In the genomic region with DNA sequence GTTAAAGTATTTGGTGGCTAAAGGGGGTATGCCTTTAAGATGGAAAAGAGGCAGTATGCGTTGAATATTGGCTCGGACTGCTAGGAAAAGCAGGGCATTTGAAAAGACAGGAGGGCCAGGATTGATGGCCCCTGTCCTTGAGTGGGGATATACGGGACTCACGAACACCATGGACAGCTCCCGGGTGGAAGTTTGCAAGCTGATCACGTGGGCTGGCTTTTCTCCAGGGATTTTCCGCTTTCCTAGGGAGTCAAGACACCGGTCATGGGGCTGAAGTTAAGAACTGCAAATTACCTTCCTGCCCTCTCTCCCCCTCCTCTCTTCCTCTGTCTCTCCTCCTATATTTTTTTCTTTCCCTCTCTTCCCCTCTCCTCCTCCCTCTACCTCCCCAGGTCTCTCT, we compare ENCODE assay signal across 9 mouse cellular contexts. TPM values are rescaled to one million over a fixed set of nuclear protein-coding genes. Genes with fewer than 3 reads are reported as not detected.
A peak's percentile ranks its signal among the peaks of the same experiment; 100 is the strongest.
DNase-seq lines count a peak whose midpoint lies in the region; ATAC-seq lines count a peak whose summit lies in the region.
"Had no signal": no experiment of that assay in that cellular context is flagged by ENCODE, and none has a peak within 500 bp of the region (broad histone marks: within the 10 kb centered on the region; RNA-seq: fewer than 3 reads in every experiment).

No protein-coding gene starts in this region.

- no peak overlapping the region for H3K9ac ChIP-seq in intestine, embryonic 14.5 days (ENCODE audit: low read length)
- H3K9ac ChIP-seq in intestine, embryonic 15.5 days, result no peak overlapping the region
- H3K9ac ChIP-seq: hindbrain, embryonic 15.5 days had no signal

- DNase-seq in intestine, embryonic 14.5 days (ENCODE audit: low spot score), result peak; percentile 85
- DNase-seq in R1 (ENCODE audit: low read depth, low spot score), result peak; percentile 78
- peak; percentile 40 for DNase-seq in embryo, embryonic 9.5 days (ENCODE audit: extremely low spot score)
- DNase-seq in kidney, postnatal 14 days, result peak; percentile 91
- DNase-seq in retina, embryonic 14.5 days (ENCODE audit: low spot score), result peak; percentile 48

- H3K4me3 ChIP-seq in intestine, embryonic 14.5 days (ENCODE audit: low read depth, low read length), result no peak overlapping the region
- no peak overlapping the region for H3K4me3 ChIP-seq in intestine, embryonic 15.5 days (replicated peaks)
- H3K4me3 ChIP-seq: hindbrain, embryonic 15.5 days had no signal

- H3K4me2 ChIP-seq in intestine, embryonic 14.5 days (ENCODE audit: low read length), result no peak overlapping the region
- H3K4me2 ChIP-seq in intestine, embryonic 15.5 days (replicated peaks), result no peak overlapping the region
- H3K4me2 ChIP-seq: hindbrain, embryonic 15.5 days had no signal

- ATAC-seq in intestine, embryonic 14.5 days (replicated peaks; ENCODE audit: low FRiP score, low TSS enrichment, low read depth), result 0 out of 2 replicates have a peak, but pooled peaks have one; percentile 43
- ATAC-seq in intestine, embryonic 15.5 days, result no peak
- ATAC-seq in activated CD4-positive, CD25-positive, alpha-beta regulatory T cell, adult 4 months, result no peak
- ATAC-seq in inflammation-experienced regulatory T-cells, adult 6 months, result no peak

- no peaks in the 10 kb centered on the region for H3K9me3 ChIP-seq in intestine, embryonic 14.5 days (ENCODE audit: control insufficient read depth, low read length)
- no peaks in the 10 kb centered on the region for H3K9me3 ChIP-seq in intestine, embryonic 15.5 days
- H3K9me3 ChIP-seq: hindbrain, embryonic 15.5 days had no signal

- 7% methylated on average over 8 of the region's 8 CpGs for WGBS in intestine, embryonic 14.5 days
- WGBS in intestine, embryonic 15.5 days, result 9% methylated on average over 8 of the region's 8 CpGs

- H3K27me3 ChIP-seq in intestine, embryonic 14.5 days (replicated peaks; ENCODE audit: control insufficient read depth, insufficient read depth, low read length), result no peaks in the 10 kb centered on the region
- no peaks in the 10 kb centered on the region for H3K27me3 ChIP-seq in intestine, embryonic 15.5 days (replicated peaks)
- H3K27me3 ChIP-seq: hindbrain, embryonic 15.5 days had no signal

- H3K27ac ChIP-seq in intestine, embryonic 14.5 days (ENCODE audit: low read depth), result no peak overlapping the region
- H3K27ac ChIP-seq in intestine, embryonic 15.5 days, result no peak overlapping the region
- H3K27ac ChIP-seq: hindbrain, embryonic 15.5 days had no signal

- no peaks in the 10 kb centered on the region for H3K4me1 ChIP-seq in intestine, embryonic 14.5 days (replicated peaks; ENCODE audit: control insufficient read depth, insufficient read depth, low read length)
- H3K4me1 ChIP-seq in intestine, embryonic 15.5 days (replicated peaks), result no peaks in the 10 kb centered on the region

- H3K36me3 ChIP-seq in intestine, embryonic 14.5 days (ENCODE audit: control insufficient read depth, insufficient read depth, low read length), result no peaks in the 10 kb centered on the region
- no peaks in the 10 kb centered on the region for H3K36me3 ChIP-seq in intestine, embryonic 15.5 days
- H3K36me3 ChIP-seq: hindbrain, embryonic 15.5 days had no signal

RNA-seq across cellular contexts. Expression of a gene that starts 14.2 kb away (rescaled TPM):
- 0.50 and 0.80 TPM in 2 replicates for polyA plus RNA-seq in intestine, embryonic 14.5 days (2014; fragmentation: Nextera tagmentation; extraction: Ambion mirVana)
- polyA plus RNA-seq in intestine, embryonic 15.5 days (2015; fragmentation: Nextera tagmentation; extraction: Ambion mirVana), result 0.36 and 0.53 TPM in 2 replicates
- polyA plus RNA-seq in activated CD4-positive, CD25-positive, alpha-beta regulatory T cell, adult 4 months (2017; shearing (Covaris generic)), result 1 to 10 TPM; 3.1 to 4.0 TPM
- 1 to 10 TPM; 4.5 to 9.7 (median 7.5) TPM for polyA plus RNA-seq in inflammation-experienced regulatory T-cells, adult 6 months (2017; shearing (Covaris generic))

Comparison
In these comparisons a context has a peak if more than half of its experiments do, and no peak if none do; other contexts are left out.
1. DNase-seq: peak in every context shown above with its lines; median percentile 91 in kidney, postnatal 14 days; 85 in intestine, embryonic 14.5 days; 78 in R1; 48 in retina, embryonic 14.5 days; 40 in embryo, embryonic 9.5 days.